Mouse (Mus musculus): ENCODE data around the gene Ahnak2. TPM values are rescaled to one million over a fixed set of nuclear protein-coding genes. Genes with fewer than 3 reads are reported as not detected.

Ahnak2 gene
- polyA plus RNA-seq, 2 experiments = 0.06 to 0.13 TPM

GRCm38 (mm10) chr12:112816294-112816693, 13.8 kb upstream of the Ahnak2 start:
- peaks cover 51% of the 10 kb centered on the region for H3K36me3 ChIP-seq (replicated peaks; ENCODE audit: control insufficient read depth, insufficient read depth, low read depth)
- H3K4me3 ChIP-seq (ENCODE audit: insufficient read depth in 1 of 2, low read depth in 2 of 2, low read length in 2 of 2) = no peak overlapping the region
- no peak overlapping the region for H3K27ac ChIP-seq
- H3K9me3 ChIP-seq (ENCODE audit: control insufficient read depth, low read length) = no peaks in the 10 kb centered on the region
- no peak overlapping the region for H3K4me2 ChIP-seq (ENCODE audit: low read depth)
- DNase-seq (ENCODE audit: low read depth in 3 of 3, low spot score in 3 of 3) (no peak), ATAC-seq (ENCODE audit: insufficient read depth) (no peak)
- peaks cover 0 to 1% of the 10 kb centered on the region in 2 experiments; a peak in 1 of 4 replicates for H3K4me1 ChIP-seq (replicated peaks; ENCODE audit: control insufficient read depth in 2 of 2, insufficient read depth in 2 of 2, low read length in 1 of 2)
- WGBS (ENCODE audit: insufficient replicate concordance) = 61% methylated on average over 4 of the region's 4 CpGs
- no peaks in the 10 kb centered on the region for H3K27me3 ChIP-seq (ENCODE audit: control insufficient read depth, insufficient read depth, low read length)
- no peak overlapping the region for H3K9ac ChIP-seq (replicated peaks)
- TF ChIP-seq EP300 (IDR thresholded peaks at IDR 0.05; ENCODE audit: low read depth) = no peak
- peak; percentile 90 for TF ChIP-seq CTCF (IDR thresholded peaks at IDR 0.05; ENCODE audit: low read depth)

GRCm38 (mm10) chr12:112814682-112815470, 12.4 kb upstream of the Ahnak2 start:
- DNase-seq (ENCODE audit: low read depth in 3 of 3, low spot score in 3 of 3) (no peak), ATAC-seq (ENCODE audit: insufficient read depth) (no peak)
- Histone ChIP-seq H3K9ac (replicated peaks) (no peak overlapping the region), H3K9me3 (ENCODE audit: control insufficient read depth, low read length) (no peaks in the 10 kb centered on the region), H3K36me3 (replicated peaks; ENCODE audit: control insufficient read depth, insufficient read depth, low read depth) (peaks cover 38% of the 10 kb centered on the region), H3K27me3 (ENCODE audit: control insufficient read depth, insufficient read depth, low read length) (peaks cover 3% of the 10 kb centered on the region), H3K4me1 (replicated peaks; ENCODE audit: control insufficient read depth in 2 of 2, insufficient read depth in 2 of 2, low read length in 1 of 2) (no peaks in the 10 kb centered on the region), H3K27ac (no peak overlapping the region), H3K4me3 (ENCODE audit: insufficient read depth in 1 of 2, low read depth in 2 of 2, low read length in 2 of 2) (no peak overlapping the region), H3K4me2 (ENCODE audit: low read depth) (no peak overlapping the region)
- WGBS (ENCODE audit: insufficient replicate concordance) = 76% methylated on average over 14 of the region's 14 CpGs
- TF ChIP-seq EP300 (IDR thresholded peaks at IDR 0.05; ENCODE audit: low read depth) (no peak), CTCF (IDR thresholded peaks at IDR 0.05; ENCODE audit: low read depth) (no peak)

GRCm38 (mm10) chr12:112813370-112813769, 10.9 kb upstream of the Ahnak2 start:
- TF ChIP-seq CTCF (IDR thresholded peaks at IDR 0.05; ENCODE audit: low read depth) = no peak
- no peak for TF ChIP-seq EP300 (IDR thresholded peaks at IDR 0.05; ENCODE audit: low read depth)
- Histone ChIP-seq H3K27me3 (ENCODE audit: control insufficient read depth, insufficient read depth, low read length) (peaks cover 7% of the 10 kb centered on the region), H3K27ac (no peak overlapping the region), H3K9me3 (ENCODE audit: control insufficient read depth, low read length) (no peaks in the 10 kb centered on the region), H3K36me3 (replicated peaks; ENCODE audit: control insufficient read depth, insufficient read depth, low read depth) (peaks cover 23% of the 10 kb centered on the region), H3K4me1 (replicated peaks; ENCODE audit: control insufficient read depth in 2 of 2, insufficient read depth in 2 of 2, low read length in 1 of 2) (no peaks in the 10 kb centered on the region), H3K4me2 (ENCODE audit: low read depth) (no peak overlapping the region), H3K4me3 (ENCODE audit: insufficient read depth in 1 of 2, low read depth in 2 of 2, low read length in 2 of 2) (no peak overlapping the region), H3K9ac (replicated peaks) (no peak overlapping the region)
- 82% methylated on average over 7 of the region's 7 CpGs for WGBS (ENCODE audit: insufficient replicate concordance)
- ATAC-seq (ENCODE audit: insufficient read depth) = no peak
- no peak for DNase-seq (ENCODE audit: low read depth in 3 of 3, low spot score in 3 of 3)

GRCm38 (mm10) chr12:112810092-112810885, 7.8 kb upstream of the Ahnak2 start:
- H3K9ac ChIP-seq (replicated peaks) = no peak overlapping the region
- 59% methylated on average over 19 of the region's 19 CpGs for WGBS (ENCODE audit: insufficient replicate concordance)
- H3K4me1 ChIP-seq (replicated peaks; ENCODE audit: control insufficient read depth in 2 of 2, insufficient read depth in 2 of 2, low read length in 1 of 2) = no peaks in the 10 kb centered on the region
- H3K27ac ChIP-seq = no peak overlapping the region
- H3K4me3 ChIP-seq (ENCODE audit: insufficient read depth in 1 of 2, low read depth in 2 of 2, low read length in 2 of 2) = no peak overlapping the region
- no peaks in the 10 kb centered on the region for H3K9me3 ChIP-seq (ENCODE audit: control insufficient read depth, low read length)
- no peak for DNase-seq (ENCODE audit: low read depth in 3 of 3, low spot score in 3 of 3)
- peaks cover 7% of the 10 kb centered on the region for H3K27me3 ChIP-seq (ENCODE audit: control insufficient read depth, insufficient read depth, low read length)
- TF ChIP-seq EP300 (IDR thresholded peaks at IDR 0.05; ENCODE audit: low read depth) (no peak), CTCF (IDR thresholded peaks at IDR 0.05; ENCODE audit: low read depth) (no peak)
- no peak overlapping the region for H3K4me2 ChIP-seq (ENCODE audit: low read depth)
- no peak for ATAC-seq (ENCODE audit: insufficient read depth)
- H3K36me3 ChIP-seq (replicated peaks; ENCODE audit: control insufficient read depth, insufficient read depth, low read depth) = 0 out of 2 replicates have a peak, but pooled peaks cover under 1% of the 10 kb centered on the region

DNA sequence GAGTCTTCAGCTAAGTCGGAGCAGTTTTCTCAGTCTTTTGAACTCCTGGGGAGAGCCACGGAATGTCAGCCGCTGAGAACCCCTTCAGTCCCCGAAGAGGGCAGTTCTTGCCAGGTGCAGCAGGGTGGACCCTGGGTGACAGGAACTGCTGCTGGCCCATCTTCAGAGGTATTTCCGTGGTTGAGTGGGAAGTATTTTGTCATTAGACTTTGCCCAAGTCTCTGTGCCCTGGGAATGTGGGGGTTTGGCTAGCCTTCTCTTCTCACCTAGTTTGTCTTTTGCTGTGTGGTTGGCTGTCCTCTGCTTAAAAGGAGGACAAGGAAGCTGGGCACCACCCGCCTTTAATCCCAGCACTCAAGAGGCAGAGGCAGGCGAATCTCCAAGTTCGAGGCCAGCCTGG, 7.2 kb upstream of the Ahnak2 start:
- ATAC-seq (ENCODE audit: insufficient read depth) = no peak
- H3K27me3 ChIP-seq (ENCODE audit: control insufficient read depth, insufficient read depth, low read length) = peaks cover 7% of the 10 kb centered on the region

More for the DNA sequence above, 7.2 kb upstream of the Ahnak2 start:
- no peak overlapping the region for H3K9ac ChIP-seq (replicated peaks)
- no peak for TF ChIP-seq EP300 (IDR thresholded peaks at IDR 0.05; ENCODE audit: low read depth)
- TF ChIP-seq CTCF (IDR thresholded peaks at IDR 0.05; ENCODE audit: low read depth) = no peak
- DNase-seq (ENCODE audit: low read depth in 3 of 3, low spot score in 3 of 3) = no peak
- H3K36me3 ChIP-seq (replicated peaks; ENCODE audit: control insufficient read depth, insufficient read depth, low read depth) = no peaks in the 10 kb centered on the region
- H3K4me2 ChIP-seq (ENCODE audit: low read depth) = peak overlapping the region; percentile 74
- WGBS (ENCODE audit: insufficient replicate concordance) = 16% methylated on average over 8 of the region's 8 CpGs
- peak overlapping the region in 1 of 2 experiments; percentile 52; a peak in 2 of 4 replicates for H3K4me3 ChIP-seq (ENCODE audit: insufficient read depth in 1 of 2, low read depth in 2 of 2, low read length in 2 of 2)
- H3K9me3 ChIP-seq (ENCODE audit: control insufficient read depth, low read length) = no peaks in the 10 kb centered on the region
- no peak overlapping the region for H3K27ac ChIP-seq
- H3K4me1 ChIP-seq (replicated peaks; ENCODE audit: control insufficient read depth in 2 of 2, insufficient read depth in 2 of 2, low read length in 1 of 2) = no peaks in the 10 kb centered on the region

Measured in liver, embryonic 14.5 days (tissue).